Comparison of ENCODE assay signal across 13 mouse cellular contexts in the genomic region with DNA sequence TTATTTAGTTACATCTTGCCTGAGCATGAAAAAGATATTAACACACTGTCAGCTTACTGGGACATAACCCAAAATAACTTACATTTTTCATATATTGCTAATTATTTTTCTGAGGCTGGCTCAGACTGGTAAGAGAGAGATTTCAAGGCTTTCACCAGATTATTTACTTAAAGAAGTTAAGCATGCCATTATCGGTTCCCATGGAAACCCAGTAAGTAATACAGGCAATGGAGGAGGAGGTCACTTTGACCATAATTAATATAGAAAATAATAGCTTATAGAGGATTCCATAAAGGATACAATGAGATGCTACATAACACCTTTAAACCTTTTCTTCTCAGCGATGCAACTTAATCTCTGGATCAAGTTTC.
"Had no signal": no experiment of that assay in that cellular context is flagged by ENCODE, and none has a peak within 500 bp of the region (broad histone marks: within the 10 kb centered on the region; RNA-seq: fewer than 3 reads in every experiment).

No protein-coding gene starts in this region.

- ATAC-seq: liver, embryonic 12.5 days had no signal

- H3K4me2 ChIP-seq: limb, embryonic 15.5 days; liver, embryonic 12.5 days; lung, embryonic 15.5 days; neural tube, embryonic 12.5 days had no signal

- H3K4me3 ChIP-seq: limb, embryonic 15.5 days; liver, embryonic 12.5 days; lung, embryonic 15.5 days; neural tube, embryonic 12.5 days had no signal

- H3K9me3 ChIP-seq: limb, embryonic 15.5 days; liver, embryonic 12.5 days; lung, embryonic 15.5 days; neural tube, embryonic 12.5 days had no signal

- H3K27ac ChIP-seq: kidney, postnatal 0 days; limb, embryonic 15.5 days; liver, embryonic 12.5 days; lung, embryonic 15.5 days; neural tube, embryonic 12.5 days; stomach, postnatal 0 days had no signal

- H3K36me3 ChIP-seq: limb, embryonic 15.5 days; liver, embryonic 12.5 days; lung, embryonic 15.5 days; neural tube, embryonic 12.5 days had no signal

- H3K9ac ChIP-seq: limb, embryonic 15.5 days; liver, embryonic 12.5 days; lung, embryonic 15.5 days; neural tube, embryonic 12.5 days had no signal

- H3K4me1 ChIP-seq: liver, embryonic 12.5 days had no signal

- DNase-seq: kidney, adult 11 months; kidney, adult 9 months; kidney, postnatal 36 days; layer of hippocampus, adult 9-11 months; layer of hippocampus, postnatal 36 days; lung, postnatal 36 days; thymus, postnatal 4 days had no signal

- H3K27me3 ChIP-seq: limb, embryonic 15.5 days; liver, embryonic 12.5 days; lung, embryonic 15.5 days; neural tube, embryonic 12.5 days had no signal
